Mouse (Mus musculus) bone marrow macrophage, adult 2 months (primary cell): ENCODE results near the gene Stxbp1.

ENCODE experiments used
- CTCF ChIP-seq: IDR thresholded peaks from 2 replicates; pipeline ENCODE4 v1.5.1; 2012; ENCODE audit warnings: low read depth, mild to moderate bottlenecking, low read length, moderate library complexity
- POLR2A ChIP-seq: IDR thresholded peaks from 2 replicates; pipeline ENCODE4 v1.6.1; 2012; ENCODE audit warnings: mild to moderate bottlenecking, low read depth, low read length, borderline replicate concordance

- TF ChIP-seq CTCF (no peak), POLR2A (no peak)
Measured at GRCm38 (mm10) chr2:32798251-32798962, 48.6 kb downstream of the Stxbp1 start.
